Mouse (Mus musculus) CD4-positive, CD25-positive, alpha-beta regulatory T cell, adult 2 months (primary cell): ENCODE measurements around the gene Abcg2.
"Not testable (repeated sequence)": the region's sequence is repeated elsewhere in the genome, so short reads cannot be mapped to it uniquely, and the experiment has no call there.

Experiments
- DNase-seq: peaks from one replicate; pipeline ENCODE4 v3.0.0-alpha.2; 2012; ENCODE audit warnings: low read depth, low spot score

The Abcg2 gene

GRCm38 (mm10) chr6:58584223-58584622, at the start of gene Abcg2:
TSS of gene Abcg2 (plus strand) at chr6:58584523.
- DNase-seq = not testable (repeated sequence)

- not testable (repeated sequence) for DNase-seq
These were observed 44.1 kb upstream of the Abcg2 start for GRCm38 (mm10) chr6:58540263-58540662.

- peak; percentile 40 for DNase-seq
These were observed 41.5 kb upstream of the Abcg2 start for GRCm38 (mm10) chr6:58542852-58543251.

DNA sequence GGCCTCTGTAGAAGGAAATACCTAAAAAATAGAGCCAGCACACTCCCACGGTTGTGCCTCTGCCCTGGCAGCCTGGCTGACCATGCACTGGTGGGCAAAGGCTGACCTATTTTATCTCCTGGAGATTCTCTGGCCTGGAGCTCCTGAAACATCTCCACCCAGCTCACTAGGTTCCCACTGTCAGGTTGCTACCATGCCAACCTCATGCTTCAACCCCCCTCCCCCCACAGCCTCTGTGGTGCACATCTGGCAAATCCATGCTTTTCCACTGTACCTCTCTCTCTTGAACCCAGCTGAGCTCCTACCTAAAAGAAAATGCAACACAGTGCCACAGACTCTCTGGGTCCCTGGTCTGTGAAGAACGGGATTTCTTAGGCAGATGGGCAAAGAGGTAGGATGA, 39.4 kb upstream of the Abcg2 start:
- DNase-seq = not testable (repeated sequence)

DNA sequence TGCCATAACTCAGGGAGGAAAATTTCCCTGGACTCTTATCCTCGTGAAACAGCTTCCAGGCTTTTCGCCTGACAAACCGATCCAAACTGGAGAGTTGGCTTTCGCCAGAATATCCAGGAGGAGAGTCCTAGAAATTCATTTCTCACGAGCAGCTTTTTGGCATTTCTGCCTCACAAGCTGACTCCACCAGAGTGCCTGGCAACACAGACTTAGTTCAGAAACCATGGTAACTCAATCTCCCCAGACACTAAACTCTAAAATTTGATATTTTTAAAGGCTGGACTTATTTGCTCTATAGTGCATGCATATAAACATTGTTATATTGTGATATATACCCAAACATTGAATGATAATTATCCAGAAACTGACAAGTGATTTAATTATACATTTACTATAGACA, 38.3 kb upstream of the Abcg2 start:
- not testable (repeated sequence) for DNase-seq

DNA sequence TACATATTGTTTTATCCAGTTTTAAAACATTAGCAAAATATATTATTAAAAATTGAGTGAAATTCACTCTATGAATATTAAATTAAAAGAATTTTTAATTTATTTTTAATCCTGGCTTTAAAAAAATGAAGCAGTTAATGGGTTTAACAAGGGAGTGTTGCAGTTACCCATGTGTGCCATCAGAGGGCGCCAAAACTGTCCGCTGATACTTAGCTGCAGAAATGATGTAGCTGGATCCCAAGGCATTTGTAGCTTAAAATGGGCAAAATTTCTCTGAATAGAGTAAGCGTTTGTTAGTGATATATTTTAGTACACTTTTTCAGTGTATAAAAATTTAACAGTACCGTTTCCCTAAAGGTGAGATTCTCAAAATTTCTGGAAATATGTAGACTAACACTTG, 37.5 kb upstream of the Abcg2 start:
- DNase-seq = peak; percentile 79

DNA sequence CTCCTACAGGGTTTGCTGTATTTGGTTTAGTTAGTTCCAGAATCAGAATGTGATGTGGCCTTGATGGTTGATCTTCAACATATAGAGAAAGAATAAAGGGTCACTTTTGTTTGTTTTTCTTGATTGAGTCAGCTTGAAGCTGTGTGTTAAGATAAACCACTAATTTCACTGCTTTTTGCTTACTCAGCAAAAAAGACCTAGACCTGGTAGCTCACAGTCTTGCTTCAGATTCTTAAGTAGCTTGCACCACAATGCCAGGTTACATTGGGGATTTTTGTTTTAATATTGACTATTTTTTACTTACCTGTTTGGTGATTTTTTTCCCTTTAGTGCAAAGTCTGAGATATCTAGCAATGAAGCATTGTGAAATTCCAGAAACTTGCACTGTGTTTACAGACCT, 30.5 kb upstream of the Abcg2 start:
- DNase-seq = not testable (repeated sequence)

GRCm38 (mm10) chr6:58593987-58594844, 9.9 kb downstream of the Abcg2 start:
- not testable (repeated sequence) for DNase-seq

GRCm38 (mm10) chr6:58595639-58596293, 11.4 kb downstream of the Abcg2 start:
- DNase-seq = not testable (repeated sequence)

- DNase-seq = peak; percentile 59
These were observed 12.0 kb downstream of the Abcg2 start for GRCm38 (mm10) chr6:58596294-58596653.

GRCm38 (mm10) chr6:58602119-58602518, 17.8 kb downstream of the Abcg2 start:
- DNase-seq = not testable (repeated sequence)

- not testable (repeated sequence) for DNase-seq
These were observed 18.7 kb downstream of the Abcg2 start for GRCm38 (mm10) chr6:58602991-58603390.

DNA sequence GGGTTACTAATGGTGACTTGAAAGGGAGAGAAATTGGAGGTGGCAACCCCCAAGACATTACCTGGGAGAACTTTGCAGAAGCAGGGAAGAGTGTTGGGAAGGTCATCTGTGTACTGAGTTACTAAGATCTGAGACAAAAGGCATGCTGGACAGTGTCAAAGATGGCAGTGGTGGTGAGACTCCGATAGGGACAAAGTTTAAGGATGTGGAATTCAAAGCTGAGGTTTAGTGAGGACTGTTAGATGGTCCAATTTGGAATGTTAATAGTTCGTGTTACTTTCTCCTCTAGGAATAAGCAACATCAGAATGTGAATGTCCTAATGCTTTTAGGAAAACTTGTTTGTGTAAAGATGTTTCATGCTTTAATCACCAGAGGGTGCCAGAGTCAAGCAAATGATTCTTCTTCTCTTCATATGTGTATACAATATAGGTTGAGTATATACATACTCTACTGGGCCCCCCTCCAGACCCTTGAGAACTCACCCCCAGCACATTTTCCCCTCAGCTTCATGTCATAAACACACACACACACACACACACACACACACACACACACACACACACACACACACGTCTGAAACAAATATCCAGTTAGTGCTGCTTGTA, 19.3 kb downstream of the Abcg2 start:
- peak; percentile 60 for DNase-seq

GRCm38 (mm10) chr6:58606642-58607041, 22.3 kb downstream of the Abcg2 start:
- DNase-seq = no peak

DNA sequence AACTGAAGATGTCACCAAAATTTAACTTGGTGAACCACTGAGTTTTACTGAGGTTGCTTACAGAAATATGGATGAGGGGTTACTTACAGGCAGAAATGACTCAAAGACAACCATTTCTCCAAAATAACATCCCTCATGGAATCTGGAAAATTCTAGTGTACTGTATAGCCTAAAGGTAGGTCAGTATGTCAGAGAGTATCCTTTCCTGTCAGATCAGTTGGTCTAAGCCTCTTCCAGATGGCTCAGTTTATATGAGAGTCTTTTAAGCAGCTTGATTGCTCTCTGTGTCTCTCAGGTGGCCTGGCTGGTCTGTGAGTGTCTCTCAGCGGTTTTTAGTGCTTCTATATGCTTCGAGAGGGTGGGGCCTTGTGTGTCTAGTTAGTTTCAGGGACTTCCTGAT, 24.1 kb downstream of the Abcg2 start:
- no peak for DNase-seq

DNA sequence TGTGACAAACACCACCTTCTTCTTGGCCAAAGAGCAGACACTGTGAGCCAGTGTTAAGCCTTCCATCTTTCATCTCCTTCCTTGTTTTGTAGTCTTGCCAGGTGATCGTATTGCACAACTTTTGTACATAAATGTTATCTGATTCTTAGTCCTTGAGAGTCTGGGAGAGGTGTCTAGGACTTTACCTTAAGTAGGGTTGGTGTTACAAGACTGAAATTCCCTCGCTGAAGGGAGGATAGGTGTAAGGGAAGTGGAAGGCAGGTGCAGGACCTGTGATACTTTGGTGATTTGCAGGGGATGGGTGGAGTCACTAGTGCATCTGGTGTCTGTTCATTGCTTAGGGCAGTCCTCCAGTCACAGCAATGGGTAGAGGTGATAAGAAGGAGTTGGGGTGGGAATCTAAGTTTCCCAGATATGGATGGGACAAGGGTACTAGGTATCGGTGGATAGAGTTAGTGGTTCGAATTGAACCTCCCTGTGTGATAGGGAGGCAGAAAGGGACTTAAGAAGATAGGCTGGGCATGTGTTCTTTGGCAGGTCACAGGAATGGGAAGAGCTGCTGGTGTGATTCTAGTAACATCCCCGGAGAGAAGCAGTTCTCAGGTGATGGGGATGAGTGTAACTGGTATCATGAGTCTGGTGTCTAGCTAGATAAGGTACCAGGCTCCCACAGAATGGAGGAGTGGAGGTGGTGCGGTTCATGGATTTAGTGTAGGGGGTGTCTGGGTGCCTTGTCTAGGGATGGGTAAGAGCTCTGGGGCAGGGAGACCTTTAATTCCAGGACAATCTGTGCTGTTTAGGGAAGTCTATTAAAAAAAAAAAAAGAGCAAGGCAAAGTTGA, 25.8 kb downstream of the Abcg2 start:
- DNase-seq = no peak

GRCm38 (mm10) chr6:58610760-58611654, 26.7 kb downstream of the Abcg2 start:
- DNase-seq = no peak

GRCm38 (mm10) chr6:58624126-58624525, 39.8 kb downstream of the Abcg2 start:
- DNase-seq = no peak

GRCm38 (mm10) chr6:58629238-58629637, 44.9 kb downstream of the Abcg2 start:
- DNase-seq = no peak

DNA sequence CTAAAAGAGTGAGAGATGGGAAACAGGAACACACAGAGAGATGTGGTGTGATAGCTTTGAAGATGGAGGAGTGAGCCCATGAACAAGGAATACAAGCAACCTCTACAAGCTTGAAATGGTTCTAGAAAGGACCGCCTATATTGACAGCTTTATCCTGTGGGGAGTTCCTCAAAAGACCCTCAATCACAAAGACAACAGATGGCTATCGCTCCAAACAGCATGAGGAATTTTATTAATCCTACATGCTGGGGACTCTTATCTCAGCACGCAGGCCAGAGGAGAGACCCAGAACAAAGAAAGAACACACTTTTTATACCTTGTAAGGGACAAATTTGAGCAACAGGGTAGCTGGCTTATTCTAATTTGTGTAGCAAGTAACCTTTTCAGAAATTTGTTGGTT, 48.1 kb downstream of the Abcg2 start:
- DNase-seq = no peak

DNA sequence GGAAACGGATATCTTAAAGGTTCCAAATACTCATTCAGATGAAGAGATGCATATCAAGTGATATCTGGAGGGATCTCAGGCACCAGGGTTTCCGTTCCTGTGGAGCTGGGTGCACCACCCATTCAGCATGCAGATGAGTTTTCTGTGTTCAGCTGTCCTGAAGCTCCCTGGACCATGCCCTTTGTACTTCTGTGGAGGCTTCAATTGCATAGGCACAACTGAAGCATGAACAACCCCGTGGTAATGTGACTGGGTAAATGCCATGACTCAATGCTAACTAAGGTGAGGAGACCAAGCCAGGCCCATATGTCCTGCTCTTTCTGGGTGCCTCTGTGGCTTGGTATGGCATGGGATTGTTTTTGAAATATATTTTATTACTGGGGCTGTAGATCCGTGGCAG, 49.4 kb downstream of the Abcg2 start:
- DNase-seq = no peak
